In the genomic region with DNA sequence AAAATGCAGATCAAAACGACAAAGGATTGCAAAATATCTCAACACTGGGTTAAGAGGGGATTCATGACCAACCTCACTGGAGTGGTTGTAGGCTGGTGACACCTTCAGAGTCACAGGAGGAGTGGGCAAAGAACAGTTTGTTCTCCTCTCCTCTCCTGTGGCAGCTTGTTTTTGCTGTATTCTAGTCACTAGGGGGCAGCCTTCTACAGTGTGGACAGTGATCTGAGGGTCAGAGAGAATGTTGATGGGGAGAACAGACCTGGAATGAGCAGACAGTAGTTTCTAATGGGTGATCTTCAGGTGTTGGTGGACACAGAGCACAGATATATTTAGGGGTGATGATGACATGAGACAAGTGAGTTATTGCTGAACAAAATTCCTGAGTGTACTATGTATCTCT, we compare ENCODE assay signal across 10 mouse cellular contexts. TPM values are rescaled to one million over a fixed set of nuclear protein-coding genes. Genes with fewer than 3 reads are reported as not detected.
DNase-seq lines count a peak whose midpoint lies in the region; ATAC-seq lines count a peak whose summit lies in the region.
"Had no signal": no experiment of that assay in that cellular context is flagged by ENCODE, and none has a peak within 500 bp of the region (broad histone marks: within the 10 kb centered on the region; RNA-seq: fewer than 3 reads in every experiment).

No protein-coding gene starts in this region.

- intact Hi-C loops in left cerebral cortex, postnatal 25 days (cut with DNase I): loop anchor here (1.0 to 5.0 kb wide), 4 partner anchors 125 to 664 kb away; partner anchors contain the start of gene Mfsd14b

- peak; percentile 28 for DNase-seq in CD4-positive, CD25-positive, alpha-beta regulatory T cell, adult 2 months (ENCODE audit: low read depth, low spot score)
- DNase-seq in left cerebral cortex, postnatal 25 days (ENCODE audit: low spot score in 2 of 2): peak; percentile 39 to 59
- no peak for DNase-seq in left cerebral cortex, adult 11 months (ENCODE audit: low spot score)
- DNase-seq in embryo, embryonic 11 days: peak; percentile 66
- DNase-seq in kidney, postnatal 14 days: peak; percentile 23

- ATAC-seq in CD4-positive, CD25-positive, alpha-beta regulatory T cell, adult 4 months: no peak
- 0 out of 2 replicates have a peak, but pooled peaks have one; percentile 50 for ATAC-seq in monocyte, adult 5-6 weeks (replicated peaks; ENCODE audit: insufficient number of reproducible peaks, low FRiP score, low TSS enrichment, poor library complexity, severe bottlenecking)
- no peak for ATAC-seq in inflammation-experienced regulatory T-cells, adult 6 months

RNA-seq across cellular contexts. Expression of gene Cdk20, which starts 15.8 kb away (rescaled TPM):
- polyA plus RNA-seq in CD4-positive, CD25-positive, alpha-beta regulatory T cell, adult 4 months (2017; shearing (Covaris generic)): 1 to 10 TPM; 4.1 to 6.8 TPM
- total RNA-seq in left cerebral cortex, postnatal 25 days (2021): 10 to 100 TPM in 1 of 2 experiments, 1 to 10 TPM in 1; 9.7 to 12.5 TPM
- 0.43 to 2.3 TPM (median 2.0 TPM) in 3 replicates for total RNA-seq in monocyte, adult 5-6 weeks (2017)
- polyA plus RNA-seq in inflammation-experienced regulatory T-cells, adult 6 months (2017; shearing (Covaris generic)): 1 to 10 TPM; 1.1 to 5.9 (median 3.5) TPM

RNA-seq across cellular contexts. Expression of gene Fam240b, which starts 49.6 kb away (rescaled TPM):
- polyA plus RNA-seq in CD4-positive, CD25-positive, alpha-beta regulatory T cell, adult 4 months (2017; shearing (Covaris generic)): not detected
- total RNA-seq in left cerebral cortex, postnatal 25 days (2021): not detected
- not detected in 3 replicates for total RNA-seq in monocyte, adult 5-6 weeks (2017)
- polyA plus RNA-seq in inflammation-experienced regulatory T-cells, adult 6 months (2017; shearing (Covaris generic)): not detected
- polyA plus RNA-seq: erythroblast, embryonic 14.5 days; limb, embryonic 14.5 days had no signal
